Mouse (Mus musculus) neural tube, embryonic 14.5 days (tissue): Measurements from ENCODE around the gene Cadm4. TPM values are rescaled to one million over a fixed set of nuclear protein-coding genes. Genes with fewer than 3 reads are reported as not detected.

Source experiments
- ATAC-seq: fragments of 200-750 bp; cut with Nextera tagmentation; 2 replicates; pipeline ENCODE4 v1.8.0; 2017; ENCODE audit warnings: low read depth, mild to moderate bottlenecking, moderate TSS enrichment, moderate library complexity
- H3K27ac ChIP-seq: fragments of 300-500 bp; sonication (generic); 2 replicates; pipeline ENCODE4 v1.5.1; 2014; ENCODE audit warnings: low read depth, mild to moderate bottlenecking, control low read depth, low read length, moderate library complexity, mixed read lengths
- H3K27me3 ChIP-seq: fragments of 300-500 bp; sonication (generic); 2 replicates; pipeline ENCODE4 v1.6.1; 2014; ENCODE audit warnings: low read length; ENCODE audit not compliant: control insufficient read depth, insufficient read depth
- H3K36me3 ChIP-seq: fragments of 300-500 bp; sonication (generic); 2 replicates; pipeline ENCODE4 v1.6.1; 2014; ENCODE audit warnings: low read length, mixed read lengths; ENCODE audit not compliant: control insufficient read depth, insufficient read depth
- H3K4me1 ChIP-seq: fragments of 300-500 bp; sonication (generic); 2 replicates; pipeline ENCODE4 v1.6.1; 2014; ENCODE audit warnings: low read length; ENCODE audit not compliant: control insufficient read depth, insufficient read depth
- H3K4me2 ChIP-seq: fragments of 300-500 bp; sonication (generic); 2 replicates; pipeline ENCODE4 v1.6.1; 2014; ENCODE audit warnings: mild to moderate bottlenecking, low read depth, low read length, control low read depth
- H3K4me3 ChIP-seq: fragments of 300-500 bp; sonication (generic); 2 replicates; pipeline ENCODE4 v1.5.1; 2014; ENCODE audit warnings: low read depth, low read length, control low read depth, mixed read lengths
- H3K9ac ChIP-seq: fragments of 300-500 bp; sonication (generic); replicated peaks from 2 replicates; pipeline ENCODE4 v1.6.1; 2014; ENCODE audit warnings: low read depth, mild to moderate bottlenecking, control low read depth, low read length, mixed read lengths
- H3K9me3 ChIP-seq: fragments of 300-500 bp; sonication (generic); 2 replicates; pipeline ENCODE4 v1.6.1; 2016; ENCODE audit warnings: low read length; ENCODE audit not compliant: control insufficient read depth
- WGBS: fragments of 180-500 bp; shearing (Covaris S2); extraction: QIAGEN DNeasy Blood & Tissue Kit; methylation state at CpG from one replicate; pipeline ENCODE4 v1.1.7; 2014; 5-methylcytosine and 5-hydroxymethylcytosine counted together
- polyA plus RNA-seq: library from polyadenylated mRNA; unstranded; fragments of >200 nt; fragmentation: Nextera tagmentation; extraction: Ambion mirVana; gene quantifications from 2 replicates; pipeline ENCODE4 v1.2.1, GENCODE M21; 2014

Cadm4 gene
- polyA plus RNA-seq, 1 experiment from 2014 or later, result 22.6 TPM

DNA sequence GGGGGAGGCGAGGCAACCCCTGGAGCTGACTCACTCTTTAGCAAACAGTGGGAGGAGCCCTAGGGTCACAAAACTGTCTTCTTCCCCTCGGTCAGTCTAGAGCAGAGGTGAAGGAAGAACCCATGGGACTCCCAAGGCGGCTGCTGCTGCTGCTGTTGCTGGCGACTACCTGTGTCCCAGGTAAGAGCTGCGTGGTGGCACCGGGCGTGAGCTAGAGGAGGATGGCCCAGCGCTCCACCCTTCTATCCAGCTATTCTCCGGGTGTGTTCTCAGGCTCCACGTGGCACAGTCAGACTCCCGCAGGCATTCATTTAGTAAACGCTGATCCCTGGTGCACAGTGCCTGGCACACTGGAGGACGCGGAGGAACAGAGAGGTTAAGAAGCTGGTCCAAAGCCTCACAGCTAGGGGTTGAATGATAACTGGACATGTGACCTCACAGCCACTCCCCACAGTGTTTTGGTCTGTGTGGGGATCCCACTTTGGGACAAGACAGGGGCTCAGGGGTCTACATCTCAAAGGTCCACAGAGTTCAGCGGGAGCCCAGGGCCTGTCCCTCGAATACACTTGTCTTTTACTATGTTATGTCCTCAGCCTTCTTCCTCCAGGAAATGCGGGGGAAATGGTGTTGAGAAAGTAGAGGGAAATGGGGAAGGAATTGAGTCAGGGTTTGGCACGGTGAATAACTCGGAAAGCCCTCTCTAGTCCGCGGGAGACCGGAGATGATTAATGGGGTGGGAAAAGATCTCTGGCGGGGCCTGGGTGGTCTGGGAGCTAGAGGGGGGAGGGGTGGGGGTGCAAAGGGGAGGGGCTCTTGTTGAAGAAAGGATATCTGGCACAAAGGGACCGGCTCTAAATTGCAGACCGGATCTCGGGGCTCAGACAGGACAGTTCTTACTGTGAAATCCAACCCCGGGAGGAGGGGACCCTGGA, 19.2 kb upstream of the Cadm4 start, which contains the start of gene Plaur:
Gene Plaur, plus strand, starts transcription at position 97 of the 932 bp plus-strand sequence.
- peak; percentile 61; the same call in 1 of the 2 replicates for ATAC-seq
- H3K27ac ChIP-seq, result no peak within 1 kb of the TSS
- no peak within 1 kb of the TSS for H3K9ac ChIP-seq
- H3K36me3 ChIP-seq, result no peaks in the 10 kb centered on the region
- H3K4me2 ChIP-seq, result peak within 1 kb of the TSS; percentile 18; the same call in 1 of the 2 replicates
- no peaks in the 10 kb centered on the region for H3K4me1 ChIP-seq
- H3K4me3 ChIP-seq, result no peak within 1 kb of the TSS
- H3K9me3 ChIP-seq, result no peaks in the 10 kb centered on the region
- WGBS, result 6% methylated on average over 27 of the region's 27 CpGs
- no peaks in the 10 kb centered on the region for H3K27me3 ChIP-seq

DNA sequence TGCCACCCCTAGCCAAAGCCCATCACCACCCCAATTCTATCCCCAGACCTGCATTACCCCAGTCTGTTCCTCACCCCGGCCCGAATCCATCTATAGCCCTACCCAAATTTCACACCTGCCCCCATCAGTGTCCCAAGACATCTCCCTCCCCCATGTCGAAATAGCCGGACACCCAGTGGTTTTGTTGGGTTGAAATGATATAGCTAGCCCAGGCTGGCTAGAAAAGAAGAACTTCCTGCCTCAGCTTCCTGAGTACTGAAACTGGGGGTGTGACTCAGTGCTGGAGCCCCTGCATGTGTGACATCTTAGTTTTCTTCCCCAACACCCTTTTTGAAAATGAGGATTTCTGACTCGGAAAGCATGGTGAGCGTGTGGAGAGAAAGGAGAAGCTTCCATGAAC, 15.0 kb upstream of the Cadm4 start:
- H3K27ac ChIP-seq, result no peak overlapping the region
- H3K9me3 ChIP-seq, result no peaks in the 10 kb centered on the region
- 93% methylated on average over 6 of the region's 6 CpGs for WGBS
- no peaks in the 10 kb centered on the region for H3K4me1 ChIP-seq
- no peaks in the 10 kb centered on the region for H3K27me3 ChIP-seq
- no peaks in the 10 kb centered on the region for H3K36me3 ChIP-seq
- no peak overlapping the region for H3K9ac ChIP-seq
- no peak overlapping the region for H3K4me3 ChIP-seq
- ATAC-seq, result no peak
- H3K4me2 ChIP-seq, result no peak overlapping the region

DNA sequence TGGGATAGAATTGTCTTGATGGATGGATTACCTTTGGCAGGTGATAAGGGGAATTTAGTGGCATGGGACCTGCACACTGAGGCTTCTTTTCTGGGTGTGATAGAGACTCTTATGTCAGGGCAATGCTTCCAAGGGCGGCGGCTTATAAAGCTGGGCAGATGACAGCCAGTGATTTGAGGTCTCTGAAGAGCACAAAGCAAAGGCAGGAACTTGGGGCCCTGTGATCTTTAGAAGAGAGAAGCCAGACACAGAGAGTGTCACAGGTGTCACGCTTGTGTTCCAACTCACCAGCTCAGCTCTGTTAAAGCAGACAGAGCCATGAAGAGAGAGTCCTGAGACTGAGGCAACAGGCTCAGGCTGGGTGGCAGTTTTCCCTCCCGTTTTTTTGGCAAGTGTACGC, 13.9 kb upstream of the Cadm4 start:
- Histone ChIP-seq H3K4me1 (no peaks in the 10 kb centered on the region), H3K27ac (no peak overlapping the region), H3K4me3 (no peak overlapping the region), H3K36me3 (no peaks in the 10 kb centered on the region), H3K4me2 (no peak overlapping the region), H3K27me3 (no peaks in the 10 kb centered on the region), H3K9me3 (no peaks in the 10 kb centered on the region), H3K9ac (no peak overlapping the region)
- WGBS, result 80% methylated on average over 5 of the region's 5 CpGs
- no peak for ATAC-seq

DNA sequence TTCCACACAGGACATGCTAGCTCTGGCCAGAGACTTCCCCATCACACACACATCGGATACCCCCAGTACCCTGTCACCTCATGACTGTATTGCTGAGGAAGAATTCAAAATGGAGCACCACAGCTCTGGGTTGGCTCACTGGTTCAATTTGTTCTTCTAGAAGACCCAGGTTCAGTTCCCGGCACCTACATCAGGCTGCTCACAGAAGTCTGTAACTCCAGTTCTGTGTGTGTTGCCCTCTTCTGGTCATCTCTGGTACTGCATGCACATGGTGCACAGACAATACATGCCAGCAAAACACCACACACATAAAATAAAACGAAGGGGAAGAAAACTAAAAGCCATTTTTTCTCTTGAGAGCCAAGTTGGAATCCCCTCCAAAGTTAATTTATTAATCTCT, 12.7 kb upstream of the Cadm4 start:
- no peaks in the 10 kb centered on the region for H3K9me3 ChIP-seq
- ATAC-seq, result no peak
- H3K36me3 ChIP-seq, result no peaks in the 10 kb centered on the region
- H3K27ac ChIP-seq, result no peak overlapping the region
- WGBS, result 93% methylated on average over 3 of the region's 3 CpGs
- no peaks in the 10 kb centered on the region for H3K4me1 ChIP-seq
- H3K27me3 ChIP-seq, result no peaks in the 10 kb centered on the region
- no peak overlapping the region for H3K4me3 ChIP-seq
- no peak overlapping the region for H3K4me2 ChIP-seq
- no peak overlapping the region for H3K9ac ChIP-seq

DNA sequence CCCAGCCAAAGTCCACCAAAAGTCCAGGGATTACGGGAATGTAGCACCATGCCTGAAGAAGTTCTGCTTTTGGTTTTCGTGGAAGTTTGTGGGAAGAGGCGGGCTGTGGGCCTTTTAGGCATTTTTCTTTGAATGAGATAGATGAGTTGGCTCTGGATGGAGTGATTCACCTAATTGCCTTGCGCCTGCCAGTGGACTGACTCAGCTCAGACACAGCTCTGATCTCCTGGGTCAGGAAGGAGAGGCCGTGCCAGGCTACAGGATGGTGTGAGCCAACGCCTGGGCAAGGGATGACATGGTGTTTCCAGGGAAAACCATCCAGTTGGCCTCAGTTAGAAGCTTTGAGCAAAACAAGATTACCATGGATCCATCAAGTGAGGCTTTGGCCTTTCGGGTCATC, 11.5 kb upstream of the Cadm4 start:
- Histone ChIP-seq H3K9me3 (no peaks in the 10 kb centered on the region), H3K36me3 (no peaks in the 10 kb centered on the region), H3K27me3 (no peaks in the 10 kb centered on the region), H3K27ac (no peak overlapping the region), H3K4me3 (no peak overlapping the region), H3K9ac (no peak overlapping the region), H3K4me2 (no peak overlapping the region), H3K4me1 (no peaks in the 10 kb centered on the region)
- ATAC-seq, result no peak
- WGBS, result 97% methylated on average over 7 of the region's 7 CpGs

DNA sequence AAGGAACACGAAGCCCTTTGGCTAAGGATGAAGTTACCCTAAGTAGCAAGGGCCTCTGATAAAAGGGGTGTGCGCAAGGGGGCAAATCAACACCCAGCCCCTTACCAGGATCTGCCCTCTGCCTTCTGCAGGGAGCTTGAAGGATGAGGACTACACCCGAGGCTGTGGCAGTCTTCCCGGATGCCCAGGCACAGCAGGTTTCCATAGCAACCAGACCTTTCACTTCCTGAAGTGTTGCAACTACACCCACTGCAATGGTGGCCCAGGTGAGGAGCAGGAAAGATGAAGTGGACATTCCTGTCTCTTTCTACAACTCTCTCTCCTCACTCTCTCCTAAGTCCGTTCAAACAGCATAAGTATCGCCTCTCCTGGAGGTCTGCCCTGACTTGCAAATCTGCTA, 9.4 kb upstream of the Cadm4 start:
- Histone ChIP-seq H3K27me3 (no peaks in the 10 kb centered on the region), H3K9ac (no peak overlapping the region), H3K36me3 (no peaks in the 10 kb centered on the region), H3K27ac (no peak overlapping the region), H3K4me1 (no peaks in the 10 kb centered on the region), H3K9me3 (no peaks in the 10 kb centered on the region), H3K4me2 (no peak overlapping the region), H3K4me3 (no peak overlapping the region)
- no peak for ATAC-seq
- WGBS, result 75% methylated on average over 6 of the region's 6 CpGs

DNA sequence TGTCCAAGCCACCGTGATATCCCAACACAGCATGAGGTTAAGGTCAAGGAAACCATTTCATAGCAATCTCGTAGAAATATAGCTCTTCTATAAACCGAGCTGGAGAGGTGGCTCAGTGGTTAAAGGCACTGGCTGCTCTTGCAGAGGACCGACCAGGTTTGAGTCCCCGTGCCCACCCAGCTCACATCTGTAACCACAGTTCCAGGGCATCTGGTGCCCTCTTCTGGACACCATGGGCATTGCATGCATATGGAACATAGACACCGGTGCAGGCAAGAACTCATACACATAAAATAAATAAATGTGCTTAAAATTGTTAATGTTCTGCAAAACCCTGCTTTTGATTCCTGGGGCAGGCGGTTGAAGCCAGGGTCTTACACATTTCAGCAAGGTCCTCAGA, 8.9 kb upstream of the Cadm4 start:
- Histone ChIP-seq H3K9me3 (no peaks in the 10 kb centered on the region), H3K27me3 (no peaks in the 10 kb centered on the region), H3K27ac (no peak overlapping the region), H3K4me2 (no peak overlapping the region), H3K4me1 (no peaks in the 10 kb centered on the region), H3K4me3 (no peak overlapping the region), H3K9ac (no peak overlapping the region), H3K36me3 (no peaks in the 10 kb centered on the region)
- ATAC-seq, result no peak
- 80% methylated on average over 7 of the region's 7 CpGs for WGBS

DNA sequence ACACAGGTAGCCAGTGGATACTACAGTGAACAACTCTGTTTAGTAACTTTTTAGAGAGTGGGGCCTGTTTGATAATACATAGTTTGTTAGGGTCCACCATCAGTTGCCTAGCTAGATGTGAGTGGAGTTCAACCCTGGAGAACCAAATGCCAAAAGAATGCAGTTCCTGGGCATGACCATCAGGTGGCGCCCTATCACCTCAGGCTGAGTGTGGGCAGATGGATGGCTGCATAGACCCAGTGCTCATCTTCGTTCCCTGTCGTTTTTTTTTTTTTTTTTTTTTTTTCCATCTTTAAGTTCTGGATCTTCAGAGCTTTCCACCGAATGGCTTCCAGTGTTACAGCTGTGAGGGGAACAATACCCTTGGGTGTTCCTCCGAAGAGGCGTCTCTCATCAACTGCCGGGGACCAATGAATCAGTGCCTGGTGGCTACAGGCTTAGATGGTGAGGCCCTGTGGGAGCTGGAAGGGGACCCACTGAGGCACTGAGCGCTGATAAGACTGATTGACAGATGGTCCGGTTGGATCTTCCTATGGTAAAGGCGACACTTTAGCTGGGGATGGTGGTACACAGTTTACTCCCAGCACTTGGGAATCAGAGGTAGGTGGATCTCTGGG, 7.8 kb upstream of the Cadm4 start:
- Histone ChIP-seq H3K4me3 (no peak overlapping the region), H3K9ac (no peak overlapping the region), H3K4me2 (no peak overlapping the region), H3K36me3 (no peaks in the 10 kb centered on the region), H3K27ac (no peak overlapping the region), H3K27me3 (no peaks in the 10 kb centered on the region), H3K9me3 (no peaks in the 10 kb centered on the region), H3K4me1 (no peaks in the 10 kb centered on the region)
- WGBS, result 34% methylated on average over 10 of the region's 10 CpGs
- peak; percentile 42; the same call in 1 of the 2 replicates for ATAC-seq

DNA sequence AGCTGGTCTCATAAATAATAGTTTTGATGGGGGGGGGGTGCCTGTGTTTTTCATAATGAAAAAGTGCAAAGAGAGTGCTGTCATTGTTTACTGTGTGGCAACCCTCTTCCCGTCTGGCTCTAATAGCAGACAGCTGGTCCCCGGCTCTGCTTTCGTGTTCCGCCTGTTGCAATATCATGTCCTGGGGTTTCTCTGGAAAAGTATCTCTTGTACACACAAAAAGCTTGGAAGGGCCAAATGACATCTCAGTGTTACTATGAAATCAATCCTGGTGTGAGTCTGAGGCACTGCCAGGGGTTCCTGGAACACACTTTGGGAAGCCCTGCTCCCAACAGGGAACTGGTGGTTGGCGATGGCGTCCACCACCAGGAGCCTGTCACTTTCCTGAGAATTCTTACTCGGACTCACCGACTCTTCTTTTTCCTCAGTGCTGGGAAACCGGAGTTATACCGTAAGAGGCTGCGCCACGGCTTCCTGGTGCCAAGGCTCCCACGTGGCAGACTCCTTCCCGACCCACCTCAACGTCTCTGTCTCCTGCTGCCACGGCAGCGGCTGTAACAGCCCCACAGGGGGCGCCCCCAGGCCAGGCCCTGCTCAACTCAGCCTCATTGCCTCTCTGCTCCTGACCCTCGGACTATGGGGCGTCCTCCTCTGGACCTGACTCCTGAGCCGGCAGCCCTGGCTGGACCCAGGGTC, 6.9 kb upstream of the Cadm4 start:
- H3K4me3 ChIP-seq, result no peak overlapping the region
- 35% methylated on average over 21 of the region's 21 CpGs for WGBS
- H3K4me1 ChIP-seq, result 0 out of 2 replicates have a peak, but pooled peaks cover 1% of the 10 kb centered on the region
- no peaks in the 10 kb centered on the region for H3K9me3 ChIP-seq
- H3K36me3 ChIP-seq, result no peaks in the 10 kb centered on the region
- no peak overlapping the region for H3K9ac ChIP-seq
- H3K27me3 ChIP-seq, result no peaks in the 10 kb centered on the region
- ATAC-seq, result no peak
- no peak overlapping the region for H3K4me2 ChIP-seq
- H3K27ac ChIP-seq, result no peak overlapping the region
